Mouse (Mus musculus): ENCODE measurements at regions not wholly inside any gene's neighbourhood (a gene's known extent, or its start where the extent isn't known, plus 50 kb on each side); places are given as distances from the start of the nearest gene placed in this dataset.
A peak's percentile ranks its signal among the peaks of the same experiment; 100 is the strongest.

DNA sequence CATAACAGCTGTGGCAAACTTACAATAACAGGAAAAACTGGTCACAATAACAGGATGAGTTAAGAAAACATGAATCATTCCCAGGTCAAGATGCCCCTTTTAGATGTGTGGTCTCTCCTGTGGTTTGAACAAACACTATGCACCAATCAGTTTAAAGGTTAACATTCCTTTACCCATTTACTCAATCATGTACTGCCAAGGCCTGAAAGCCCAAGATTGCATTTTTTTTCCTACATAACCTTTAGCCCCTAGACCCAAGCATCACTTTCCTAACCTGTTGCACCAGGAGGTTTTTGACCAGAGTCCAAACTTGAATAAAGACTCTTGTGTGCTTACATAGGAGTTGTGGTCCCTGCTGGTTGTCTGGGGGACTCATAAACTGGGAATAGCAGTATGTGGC, 78.3 kb downstream of the Gpr143 start:
- DNase-seq, result peak; percentile 4 to 14
